Mouse (Mus musculus): ENCODE measurements around the gene Mpv17l. TPM values are rescaled to one million over a fixed set of nuclear protein-coding genes. Genes with fewer than 3 reads are reported as not detected.

The Mpv17l gene
- polyA plus RNA-seq (2012; rRNA removed) = 1.4 and 3.0 TPM in 2 replicates

DNA sequence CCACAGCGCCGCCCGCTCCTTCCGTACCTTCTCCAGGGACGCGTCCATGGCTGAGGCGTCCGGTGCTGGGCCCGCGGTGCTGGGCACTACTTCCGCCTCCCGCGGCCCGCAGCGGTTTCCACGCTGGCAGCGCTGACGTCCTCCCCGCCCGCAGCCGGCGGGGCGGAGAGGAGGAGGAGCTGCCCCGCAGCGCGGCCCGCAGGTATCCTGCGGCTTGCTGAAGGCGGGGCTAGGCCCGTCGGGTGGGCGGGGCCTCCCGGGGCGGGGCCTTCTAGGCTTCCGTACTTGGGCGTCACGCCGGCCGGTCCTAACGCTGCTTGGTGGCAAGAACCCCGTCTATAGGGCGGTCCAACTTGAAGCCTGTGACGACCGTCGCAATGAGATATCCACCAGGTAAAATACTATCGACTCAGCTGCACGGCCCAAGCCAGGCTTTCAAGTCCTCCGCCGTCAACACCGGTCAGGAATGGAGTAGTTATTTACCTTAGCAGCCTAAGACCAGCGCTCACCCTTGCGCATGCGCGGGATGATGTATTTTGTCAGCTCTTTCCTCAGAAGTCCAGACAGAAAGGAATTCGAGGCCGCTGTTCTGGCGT, at the start of gene Mpv17l, which contains the start of gene Pdxdc1:
Gene Mpv17l, plus strand, starts transcription at position 274 of the 596 bp plus-strand sequence.
Gene Pdxdc1, minus strand, starts transcription at position 244 of the 596 bp plus-strand sequence.

DNA sequence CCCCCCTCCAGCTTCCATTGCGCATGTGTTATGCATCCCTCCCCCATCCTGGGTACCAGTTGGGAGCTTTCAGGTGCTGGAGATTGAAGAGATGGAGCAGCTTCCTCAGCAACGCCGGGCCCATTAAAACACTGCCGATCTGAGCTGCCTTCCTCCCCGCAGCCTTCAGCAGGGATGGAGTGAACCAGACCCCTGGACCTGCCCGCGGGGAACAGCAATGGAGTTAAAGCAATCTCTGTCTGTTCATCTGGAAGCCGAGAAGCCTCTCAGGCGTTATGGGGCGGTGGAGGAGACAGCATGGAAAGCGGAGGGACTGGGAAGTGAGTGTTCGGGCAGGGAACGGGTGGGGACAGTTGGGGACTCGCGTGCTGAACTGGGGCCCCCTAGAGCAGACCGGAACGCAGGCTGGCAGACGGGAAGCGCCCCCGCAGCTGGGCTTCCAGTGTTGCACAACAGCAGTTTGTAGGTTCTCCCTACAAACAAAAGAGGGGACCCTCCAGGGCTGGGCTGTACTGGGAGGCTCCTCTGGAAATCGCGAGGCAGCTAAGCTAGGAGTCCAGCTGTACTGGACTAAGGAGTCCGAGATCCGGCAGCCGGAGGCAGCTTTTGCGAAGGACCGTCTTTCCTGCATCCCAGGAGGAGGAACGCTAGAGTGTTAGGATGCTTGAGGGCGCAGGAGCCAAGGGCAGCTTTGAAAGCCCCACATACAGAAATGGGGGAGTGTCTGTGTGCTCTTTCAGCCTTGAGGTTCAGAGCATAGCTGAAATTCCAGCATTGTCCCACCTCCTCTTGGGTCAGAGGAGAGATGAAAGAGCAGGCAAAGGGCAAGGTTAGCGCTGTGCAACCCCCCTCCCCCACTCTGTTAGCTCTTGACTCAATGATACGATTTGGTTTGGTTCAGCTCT, 83.9 kb downstream of the Mpv17l start, which contains the start of the genes 2900011O08Rik and Ifitm7:
Gene 2900011O08Rik, plus strand, starts transcription at position 31 of the 905 bp plus-strand sequence.
Gene Ifitm7, minus strand, starts transcription at position 315 of the 905 bp plus-strand sequence.

Other genes starting within 250 kb of the Mpv17l start
- gene Parn, start 235.0 kb upstream of the Mpv17l start, polyA plus RNA-seq (2012; rRNA removed) = 3.5 and 4.8 TPM in 2 replicates
- gene Bfar, start 231.3 kb upstream of the Mpv17l start, polyA plus RNA-seq (2012; rRNA removed) = 6.0 and 7.5 TPM in 2 replicates
- gene 3110001I22Rik, start 231.2 kb upstream of the Mpv17l start, polyA plus RNA-seq (2012; rRNA removed) = 0.04 and 0.37 TPM in 2 replicates
- 57.7 and 61.4 TPM in 2 replicates for gene Pla2g10, start 172.2 kb upstream of the Mpv17l start, polyA plus RNA-seq (2012; rRNA removed)
- gene Rrn3, start 122.5 kb upstream of the Mpv17l start, polyA plus RNA-seq (2012; rRNA removed) = 2.8 and 4.1 TPM in 2 replicates
- gene Ntan1, start 84.3 kb upstream of the Mpv17l start, polyA plus RNA-seq (2012; rRNA removed) = 20.7 and 23.5 TPM in 2 replicates
- 52.9 and 53.6 TPM in 2 replicates for gene Pdxdc1, start within 50 bp of the Mpv17l start, polyA plus RNA-seq (2012; rRNA removed)
- 0.08 and 0.13 TPM in 2 replicates for gene 2900011O08Rik, start 83.4 kb downstream of the Mpv17l start, polyA plus RNA-seq (2012; rRNA removed)
- gene Ifitm7, start 83.7 kb downstream of the Mpv17l start, polyA plus RNA-seq (2012; rRNA removed) = not detected in 2 replicates